Mouse (Mus musculus) embryonic facial prominence, embryonic 10.5 days (tissue): ENCODE data around the gene Hectd3. TPM values are rescaled to one million over a fixed set of nuclear protein-coding genes. Genes with fewer than 3 reads are reported as not detected.

Experiments used
- DNase-seq: peaks from one replicate; pipeline ENCODE4 v3.0.0-alpha.2; 2017; ENCODE audit warnings: low spot score
- H3K27ac ChIP-seq: fragments of 300-500 bp; sonication (generic); replicated peaks from 2 replicates; pipeline ENCODE4 v1.5.1; 2016; ENCODE audit warnings: mild to moderate bottlenecking
- H3K27me3 ChIP-seq: fragments of 300-500 bp; sonication (generic); replicated peaks from 2 replicates; pipeline ENCODE4 v1.6.1; 2016; ENCODE audit warnings: low read depth, mild to moderate bottlenecking; ENCODE audit not compliant: poor library complexity, severe bottlenecking
- H3K36me3 ChIP-seq: fragments of 300-500 bp; sonication (generic); replicated peaks from 2 replicates; pipeline ENCODE4 v1.6.1; 2016; ENCODE audit warnings: mild to moderate bottlenecking, moderate library complexity
- H3K4me1 ChIP-seq: fragments of 300-500 bp; sonication (generic); 2 replicates; pipeline ENCODE4 v1.6.1; 2016
- H3K4me3 ChIP-seq: fragments of 300-500 bp; sonication (generic); 2 replicates; pipeline ENCODE4 v1.5.1; 2016; ENCODE audit warnings: mild to moderate bottlenecking, moderate library complexity
- H3K9me3 ChIP-seq: fragments of 300-500 bp; sonication (generic); 2 replicates; pipeline ENCODE4 v1.6.1; 2016; ENCODE audit warnings: mild to moderate bottlenecking
- WGBS: fragments of 180-500 bp; shearing (Covaris S2); methylation state at CpG from one replicate; pipeline ENCODE4 v1.1.7; 2016; 5-methylcytosine and 5-hydroxymethylcytosine counted together
- polyA plus RNA-seq: library from polyadenylated mRNA; unstranded; fragments of >200 nt; fragmentation: Nextera tagmentation; extraction: Ambion mirVana; gene quantifications from 2 replicates; pipeline ENCODE4 v1.2.1, GENCODE M21; 2016

Hectd3 gene
- polyA plus RNA-seq: 9.6 and 10.1 TPM in 2 replicates

- no peaks in the 10 kb centered on the region for H3K9me3 ChIP-seq
- WGBS: under 1% methylated on average over 58 of the region's 58 CpGs
- H3K27ac ChIP-seq: peak within 1 kb of the TSS; percentile 75
- H3K36me3 ChIP-seq: peaks cover 36% of the 10 kb centered on the region
- peak within 1 kb of the TSS; percentile 82 for H3K4me3 ChIP-seq
- H3K4me1 ChIP-seq: peaks cover 33% of the 10 kb centered on the region
- DNase-seq: peak; percentile 82
- H3K27me3 ChIP-seq: peaks cover 11% of the 10 kb centered on the region
These were observed at the start of gene Hectd3 for GRCm38 (mm10) chr4:116995131-116995797. Gene Hectd3 (plus strand): TSS chr4:116995317.

GRCm38 (mm10) chr4:116951642-116952041, 43.5 kb upstream of the Hectd3 start:
- H3K36me3 ChIP-seq: no peaks in the 10 kb centered on the region
- H3K27ac ChIP-seq: no peak overlapping the region
- WGBS: 59% methylated on average over 1 of the region's 1 CpGs
- no peaks in the 10 kb centered on the region for H3K4me1 ChIP-seq
- H3K9me3 ChIP-seq: no peaks in the 10 kb centered on the region
- H3K4me3 ChIP-seq: no peak overlapping the region
- no peaks in the 10 kb centered on the region for H3K27me3 ChIP-seq
- peak; percentile 10 for DNase-seq

- Histone ChIP-seq H3K27me3 (no peaks in the 10 kb centered on the region), H3K9me3 (no peaks in the 10 kb centered on the region), H3K36me3 (no peaks in the 10 kb centered on the region), H3K4me1 (no peaks in the 10 kb centered on the region), H3K27ac (no peak overlapping the region), H3K4me3 (no peak overlapping the region)
- 82% methylated on average over 7 of the region's 7 CpGs for WGBS
- no peak for DNase-seq
These were observed 40.2 kb upstream of the Hectd3 start for GRCm38 (mm10) chr4:116954951-116955350.

- Histone ChIP-seq H3K4me1 (no peaks in the 10 kb centered on the region), H3K36me3 (peaks cover 31% of the 10 kb centered on the region), H3K27me3 (no peaks in the 10 kb centered on the region), H3K4me3 (no peak overlapping the region), H3K9me3 (no peaks in the 10 kb centered on the region), H3K27ac (no peak overlapping the region)
- no peak for DNase-seq
- 77% methylated on average over 2 of the region's 2 CpGs for WGBS
These were observed 18.6 kb upstream of the Hectd3 start for GRCm38 (mm10) chr4:116976503-116976902.

- H3K4me3 ChIP-seq: no peak overlapping the region
- no peaks in the 10 kb centered on the region for H3K27me3 ChIP-seq
- DNase-seq: no peak
- 91% methylated on average over 7 of the region's 7 CpGs for WGBS
- no peaks in the 10 kb centered on the region for H3K9me3 ChIP-seq
- H3K4me1 ChIP-seq: no peaks in the 10 kb centered on the region
- no peak overlapping the region for H3K27ac ChIP-seq
- peaks cover 37% of the 10 kb centered on the region for H3K36me3 ChIP-seq
These were observed 9.4 kb upstream of the Hectd3 start for GRCm38 (mm10) chr4:116985681-116986080.

- DNase-seq: peak; percentile 72
- Histone ChIP-seq H3K9me3 (no peaks in the 10 kb centered on the region), H3K36me3 (peaks cover 45% of the 10 kb centered on the region), H3K4me3 (no peak overlapping the region), H3K27ac (no peak overlapping the region), H3K27me3 (no peaks in the 10 kb centered on the region), H3K4me1 (no peaks in the 10 kb centered on the region)
- WGBS: 64% methylated on average over 17 of the region's 17 CpGs
These were observed 8.6 kb upstream of the Hectd3 start for GRCm38 (mm10) chr4:116986400-116987121.

GRCm38 (mm10) chr4:116987122-116987456, 8.0 kb upstream of the Hectd3 start:
- no peak overlapping the region for H3K4me3 ChIP-seq
- H3K36me3 ChIP-seq: peaks cover 45% of the 10 kb centered on the region
- no peak for DNase-seq
- no peak overlapping the region for H3K27ac ChIP-seq
- 74% methylated on average over 5 of the region's 5 CpGs for WGBS
- no peaks in the 10 kb centered on the region for H3K4me1 ChIP-seq
- no peaks in the 10 kb centered on the region for H3K9me3 ChIP-seq
- no peaks in the 10 kb centered on the region for H3K27me3 ChIP-seq

- H3K4me1 ChIP-seq: peaks cover 17% of the 10 kb centered on the region
- H3K4me3 ChIP-seq: no peak overlapping the region
- no peaks in the 10 kb centered on the region for H3K27me3 ChIP-seq
- no peak for DNase-seq
- peaks cover 49% of the 10 kb centered on the region for H3K36me3 ChIP-seq
- no peaks in the 10 kb centered on the region for H3K9me3 ChIP-seq
- H3K27ac ChIP-seq: no peak overlapping the region
- WGBS: 61% methylated on average over 6 of the region's 6 CpGs
These were observed 5.4 kb upstream of the Hectd3 start for GRCm38 (mm10) chr4:116989731-116990130.

- DNase-seq: peak; percentile 81
- peaks cover 48% of the 10 kb centered on the region for H3K36me3 ChIP-seq
- H3K27ac ChIP-seq: no peak overlapping the region
- no peaks in the 10 kb centered on the region for H3K9me3 ChIP-seq
- H3K4me3 ChIP-seq: no peak overlapping the region
- H3K4me1 ChIP-seq: peaks cover 30% of the 10 kb centered on the region
- 14% methylated on average over 7 of the region's 7 CpGs for WGBS
- H3K27me3 ChIP-seq: peaks cover 4% of the 10 kb centered on the region; the same call in 1 of the 2 replicates
These were observed 3.8 kb upstream of the Hectd3 start for GRCm38 (mm10) chr4:116991366-116991765.

GRCm38 (mm10) chr4:116993672-116994621, 1.2 kb upstream of the Hectd3 start, which contains the start of gene Urod:
Gene Urod (minus strand): TSS chr4:116994413.
- Histone ChIP-seq H3K27me3 (peaks cover 11% of the 10 kb centered on the region), H3K36me3 (peaks cover 36% of the 10 kb centered on the region), H3K27ac (peak within 1 kb of the TSS; percentile 75), H3K4me3 (peak within 1 kb of the TSS; percentile 82), H3K4me1 (peaks cover 33% of the 10 kb centered on the region), H3K9me3 (no peaks in the 10 kb centered on the region)
- DNase-seq: peak; percentile 95
- 2% methylated on average over 38 of the region's 38 CpGs for WGBS

- peaks cover 33% of the 10 kb centered on the region for H3K4me1 ChIP-seq
- peak overlapping the region; percentile 75 for H3K27ac ChIP-seq
- no peaks in the 10 kb centered on the region for H3K9me3 ChIP-seq
- H3K4me3 ChIP-seq: peak overlapping the region; percentile 82
- peak; percentile 63 for DNase-seq
- WGBS: under 1% methylated on average over 16 of the region's 16 CpGs
- H3K27me3 ChIP-seq: peaks cover 11% of the 10 kb centered on the region
- H3K36me3 ChIP-seq: peaks cover 36% of the 10 kb centered on the region
These were observed 650 bp downstream of the Hectd3 start for GRCm38 (mm10) chr4:116995798-116996135.

GRCm38 (mm10) chr4:116999513-117000154, 4.5 kb downstream of the Hectd3 start:
- Histone ChIP-seq H3K36me3 (peaks cover 44% of the 10 kb centered on the region), H3K4me1 (peaks cover 28% of the 10 kb centered on the region), H3K9me3 (no peaks in the 10 kb centered on the region), H3K27ac (no peak overlapping the region), H3K4me3 (no peak overlapping the region), H3K27me3 (peaks cover 16% of the 10 kb centered on the region)
- no peak for DNase-seq
- WGBS: 87% methylated on average over 17 of the region's 17 CpGs
